Mouse (Mus musculus) kidney, adult 2 months (tissue): Measurements from ENCODE around the gene Glo1.
A peak's percentile ranks its signal among the peaks of the same experiment; 100 is the strongest.

Source experiments
- CTCF ChIP-seq: fragments of 200-500 bp; conservative IDR thresholded peaks from 2 replicates; pipeline ENCODE4 v1.5.1; 2011; ENCODE audit warnings: low read depth, mild to moderate bottlenecking, control low read depth, low read length, moderate library complexity, mixed read lengths; ENCODE audit not compliant: insufficient read depth, insufficient read length
- POLR2A ChIP-seq: fragments of 200-500 bp; IDR thresholded peaks from one replicate; pipeline ENCODE4 v1.6.1; 2011; ENCODE audit warnings: low read depth, low read length, control low read depth

DNA sequence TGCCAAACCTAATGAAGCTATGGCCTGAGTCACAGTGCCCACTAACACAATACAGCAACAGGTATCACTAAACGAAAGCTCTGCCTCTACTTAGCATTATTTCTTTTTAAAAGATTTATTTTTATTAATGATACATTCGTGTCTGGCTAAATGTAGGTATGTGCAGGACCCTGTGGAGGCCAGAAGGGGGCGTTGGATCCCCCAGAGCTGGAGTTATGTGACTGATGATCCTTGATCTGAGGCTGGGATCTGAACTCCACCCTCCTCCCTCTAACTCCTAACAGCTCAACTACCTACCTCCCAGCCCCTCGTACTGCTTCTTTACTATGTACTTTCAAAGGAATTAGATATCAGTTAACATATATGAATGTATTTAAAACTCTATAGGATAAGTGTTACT, 5.2 kb downstream of the Glo1 start:
- TF ChIP-seq CTCF (0 out of 2 replicates have a peak, but pooled peaks have one; percentile 10), POLR2A (no peak)
